Mouse (Mus musculus) right cerebral cortex, postnatal 10 days (tissue): ENCODE results near the gene Slc35f4.

Source experiments
- DNase-seq, 2 experiments: peaks; one replicate each; pipeline ENCODE4 v3.0.0; 2021; ENCODE audit warnings: low spot score in 2 of 2

Slc35f4 gene

GRCm38 (mm10) chr14:49348897-49349250 lies 177.0 kb downstream of the Slc35f4 start:
- peak in 1 of 2 experiments; percentile 51 for DNase-seq

GRCm38 (mm10) chr14:49348164-49348896 lies 177.5 kb downstream of the Slc35f4 start:
- DNase-seq: peak; percentile 25 to 46

DNA sequence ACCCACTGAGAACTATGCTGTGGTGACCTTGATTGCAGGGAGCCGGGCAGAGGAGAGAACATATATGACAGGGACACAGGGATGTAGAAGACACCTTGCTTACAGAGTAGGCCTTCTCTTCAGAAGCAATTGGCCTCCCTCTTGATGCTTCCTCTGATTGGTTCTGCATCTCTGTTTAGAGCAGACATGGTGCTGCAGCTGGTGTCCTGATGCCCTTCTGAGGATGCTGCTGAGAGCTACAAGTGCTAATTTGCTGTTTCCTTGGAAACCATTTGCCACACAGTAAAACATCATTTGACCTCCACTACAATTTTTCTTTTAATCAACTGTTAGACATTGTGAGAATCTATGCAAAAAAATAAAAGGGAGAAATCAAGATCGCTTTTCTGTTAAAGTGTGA lies 180.0 kb downstream of the Slc35f4 start:
- DNase-seq: no peak

- DNase-seq: no peak
Measured at GRCm38 (mm10) chr14:49337011-49337410, 188.8 kb downstream of the Slc35f4 start.

- DNase-seq: no peak
Measured at GRCm38 (mm10) chr14:49333841-49334240, 192.0 kb downstream of the Slc35f4 start.

DNA sequence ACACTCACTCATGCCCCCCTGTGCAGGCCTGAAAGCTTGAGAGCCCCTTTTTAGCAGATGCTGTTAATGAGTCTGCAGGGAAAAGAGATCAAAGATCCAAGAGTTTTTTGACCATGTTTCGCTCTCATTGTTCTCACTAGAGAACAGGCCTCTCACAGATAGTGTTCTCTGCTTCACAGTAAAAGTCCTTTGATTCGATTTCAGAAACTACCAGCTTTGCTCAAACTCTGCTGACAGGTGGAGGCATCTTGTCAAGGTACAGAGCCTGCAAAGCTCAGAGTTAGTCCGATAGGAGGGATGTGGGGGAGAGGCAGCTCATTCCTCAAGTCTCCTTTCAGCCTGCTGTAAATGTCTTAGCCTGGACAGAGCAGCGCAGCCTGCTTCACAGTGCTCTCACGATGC lies 209.4 kb downstream of the Slc35f4 start:
- no peak for DNase-seq

DNA sequence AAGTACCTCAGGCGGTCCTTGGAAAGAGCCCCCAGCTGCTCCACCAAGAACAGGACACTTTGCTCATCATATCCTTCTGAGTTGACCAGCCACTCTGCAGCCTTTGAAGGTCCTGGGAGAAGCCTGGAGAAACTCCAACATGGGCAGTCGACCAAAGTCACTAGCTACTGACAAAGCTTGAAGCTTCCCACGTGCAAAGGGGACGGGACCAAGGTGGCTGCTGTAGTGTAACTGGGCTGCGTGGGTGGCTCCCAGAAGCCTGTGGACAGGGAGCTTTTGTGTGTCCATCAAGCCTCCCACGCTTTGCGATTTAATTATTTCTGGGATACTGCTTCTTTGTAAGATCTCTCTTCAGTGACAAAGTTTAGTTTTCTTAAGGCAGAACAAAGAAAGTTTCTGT lies 211.9 kb downstream of the Slc35f4 start:
- DNase-seq: peak; percentile 36 to 42

GRCm38 (mm10) chr14:49313376-49313775 lies 212.5 kb downstream of the Slc35f4 start:
- no peak for DNase-seq

DNA sequence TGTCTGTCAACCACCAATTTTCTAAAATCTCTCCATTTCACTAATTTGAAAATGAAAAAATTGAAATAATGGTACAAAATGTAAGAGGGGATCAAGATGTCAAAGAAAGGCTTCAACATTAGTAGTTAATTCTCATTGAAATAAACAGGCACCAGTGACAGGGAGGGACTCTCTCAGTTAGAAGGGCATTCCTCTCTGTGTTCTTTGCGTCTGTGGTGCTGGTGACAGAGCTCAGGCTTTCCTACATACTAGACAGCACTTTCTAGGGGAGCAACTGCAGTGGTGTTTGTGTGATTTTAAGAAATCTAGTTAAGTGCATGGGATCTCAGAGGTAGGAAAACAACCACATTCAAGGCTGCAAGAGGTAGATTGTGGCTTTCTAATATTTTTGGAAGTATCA lies 214.3 kb downstream of the Slc35f4 start:
- DNase-seq: no peak

- DNase-seq: no peak
Measured at GRCm38 (mm10) chr14:49311091-49311492, 214.8 kb downstream of the Slc35f4 start.

DNA sequence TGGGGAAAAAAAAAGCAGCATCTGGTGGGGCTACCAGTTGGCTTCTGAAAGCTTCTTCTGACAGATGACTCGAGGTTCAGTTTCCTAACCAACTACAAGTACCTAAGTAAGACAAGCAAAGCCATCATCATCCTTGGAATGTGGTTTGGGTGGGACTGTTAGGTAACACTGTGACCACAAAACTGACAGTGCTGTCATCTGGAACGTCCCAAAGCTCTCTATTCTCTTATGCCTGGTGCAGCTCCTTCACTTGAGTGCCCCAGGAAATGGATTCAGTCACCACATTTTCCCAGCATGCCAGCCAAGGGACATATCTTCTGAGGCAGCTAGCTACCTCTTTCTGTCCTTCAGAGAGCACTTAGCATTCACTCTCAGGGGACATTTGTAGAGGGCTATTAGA lies 216.2 kb downstream of the Slc35f4 start:
- DNase-seq: no peak

DNA sequence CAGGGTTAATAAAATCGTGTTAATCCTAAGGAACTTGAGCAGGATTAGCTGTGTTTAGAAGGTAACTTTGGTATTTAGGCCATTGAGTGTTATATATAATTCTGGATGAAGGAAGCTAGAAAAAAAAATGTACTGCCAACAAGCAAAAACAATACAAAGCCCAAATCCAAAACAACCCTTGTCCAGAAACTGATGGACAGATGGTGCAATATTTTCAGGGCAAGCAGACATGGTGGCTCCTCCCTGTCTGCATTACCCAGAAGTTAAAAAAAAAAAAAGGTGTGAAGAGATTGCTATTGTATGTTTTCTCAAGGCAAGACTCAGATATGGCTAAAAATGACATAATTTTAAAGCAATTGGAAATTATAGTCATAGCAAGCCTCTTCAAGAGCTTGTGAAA lies 217.3 kb downstream of the Slc35f4 start:
- no peak for DNase-seq

DNA sequence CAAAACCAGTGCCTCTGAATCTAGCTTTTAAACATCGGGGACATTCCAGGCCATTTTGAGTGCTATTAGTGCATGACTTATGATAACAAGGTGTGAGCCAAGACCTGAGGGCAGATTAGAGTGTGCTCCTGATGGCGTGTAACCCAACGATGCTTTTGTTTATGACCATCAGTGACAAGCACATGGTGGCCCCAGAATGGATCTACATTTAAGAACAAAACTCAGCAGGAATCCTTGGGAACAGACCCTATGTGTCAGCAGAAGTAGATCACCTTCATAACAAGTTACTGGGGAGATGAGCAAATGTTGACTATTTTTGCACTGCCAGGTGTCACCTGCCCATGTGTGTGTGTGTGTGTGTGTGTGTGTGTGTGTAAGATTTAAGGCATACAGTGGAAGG lies 218.0 kb downstream of the Slc35f4 start:
- DNase-seq: no peak

- DNase-seq: no peak
Measured at GRCm38 (mm10) chr14:49305534-49306409, 220.1 kb downstream of the Slc35f4 start.

DNA sequence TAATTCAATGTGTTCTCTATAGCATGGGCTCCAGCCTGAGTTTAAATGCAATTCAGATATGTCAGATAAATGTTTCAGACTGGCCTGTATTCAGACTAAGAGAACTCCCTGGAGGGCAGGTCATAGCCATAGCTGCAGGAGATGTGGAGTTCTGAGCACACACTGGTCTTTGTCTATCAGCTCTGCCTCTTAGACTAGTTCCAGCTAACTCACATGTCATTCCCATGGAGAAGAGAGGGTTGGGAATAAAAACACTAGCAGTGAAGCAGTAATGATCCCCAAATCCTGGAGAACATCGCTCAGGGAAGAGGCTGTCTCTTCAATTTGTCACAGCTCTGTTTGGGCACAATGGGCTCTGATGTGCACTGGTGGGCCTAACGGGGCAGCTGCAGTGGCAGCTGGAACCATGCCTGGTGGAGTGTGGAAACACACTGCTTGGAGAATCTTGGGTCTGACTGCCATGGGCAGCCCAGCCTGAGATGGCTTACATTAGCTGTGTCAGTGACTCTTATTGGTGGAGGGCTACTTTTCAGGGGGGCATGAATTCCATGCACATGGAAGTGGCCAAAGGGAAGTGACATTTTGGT lies 223.5 kb downstream of the Slc35f4 start:
- peak in 1 of 2 experiments; percentile 33 for DNase-seq

DNA sequence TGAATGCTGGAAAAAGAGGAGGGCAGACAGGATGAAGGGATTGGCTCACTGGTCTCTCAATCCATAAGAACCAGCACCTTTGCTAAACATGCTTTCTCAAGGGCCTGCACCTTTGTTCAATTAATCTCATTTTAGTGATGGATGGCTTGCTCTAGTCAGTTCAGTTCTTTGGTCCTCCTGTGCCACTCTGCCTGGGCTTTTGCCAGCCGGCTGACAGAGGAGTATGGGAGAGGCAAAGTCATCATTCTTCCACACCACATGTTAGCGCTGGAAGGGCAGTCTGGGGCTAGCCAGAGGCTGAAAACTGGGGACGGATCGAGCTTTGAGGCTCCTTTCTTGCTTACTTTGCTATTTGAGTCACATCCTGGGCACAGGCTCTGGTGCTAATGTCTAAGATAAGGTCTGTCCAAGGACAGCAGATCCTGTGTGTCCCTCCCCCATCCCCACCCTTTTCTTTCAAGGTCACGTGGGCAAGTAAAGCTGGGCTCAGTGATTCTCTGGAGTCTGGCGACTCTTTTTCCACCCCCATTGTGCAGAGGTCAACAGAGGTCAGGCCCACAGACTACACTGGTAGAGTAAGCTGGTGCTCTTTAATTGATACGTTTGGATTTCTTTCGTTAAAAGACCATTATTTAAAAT lies 224.7 kb downstream of the Slc35f4 start:
- no peak for DNase-seq

DNA sequence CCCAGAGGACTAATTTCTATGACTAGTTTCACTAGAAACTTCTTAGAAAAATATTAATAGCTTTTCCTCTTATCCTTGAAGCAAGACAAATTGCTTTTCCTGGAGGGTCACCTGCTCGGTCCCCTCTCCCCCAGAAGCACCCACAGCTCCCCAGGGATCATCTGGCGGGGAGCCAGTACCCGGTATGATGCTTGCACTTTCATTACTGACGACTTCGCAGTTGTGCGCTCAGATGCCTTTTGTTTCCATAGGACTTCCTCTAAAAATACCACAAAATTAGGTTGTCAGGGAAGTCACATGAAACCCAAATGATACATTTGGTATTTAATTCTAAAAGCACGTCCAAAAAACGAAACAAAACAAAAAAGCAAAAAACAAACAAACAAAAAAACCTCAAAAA lies 225.5 kb downstream of the Slc35f4 start:
- no peak for DNase-seq

GRCm38 (mm10) chr14:49293802-49294449 lies 231.9 kb downstream of the Slc35f4 start:
- DNase-seq: no peak

DNA sequence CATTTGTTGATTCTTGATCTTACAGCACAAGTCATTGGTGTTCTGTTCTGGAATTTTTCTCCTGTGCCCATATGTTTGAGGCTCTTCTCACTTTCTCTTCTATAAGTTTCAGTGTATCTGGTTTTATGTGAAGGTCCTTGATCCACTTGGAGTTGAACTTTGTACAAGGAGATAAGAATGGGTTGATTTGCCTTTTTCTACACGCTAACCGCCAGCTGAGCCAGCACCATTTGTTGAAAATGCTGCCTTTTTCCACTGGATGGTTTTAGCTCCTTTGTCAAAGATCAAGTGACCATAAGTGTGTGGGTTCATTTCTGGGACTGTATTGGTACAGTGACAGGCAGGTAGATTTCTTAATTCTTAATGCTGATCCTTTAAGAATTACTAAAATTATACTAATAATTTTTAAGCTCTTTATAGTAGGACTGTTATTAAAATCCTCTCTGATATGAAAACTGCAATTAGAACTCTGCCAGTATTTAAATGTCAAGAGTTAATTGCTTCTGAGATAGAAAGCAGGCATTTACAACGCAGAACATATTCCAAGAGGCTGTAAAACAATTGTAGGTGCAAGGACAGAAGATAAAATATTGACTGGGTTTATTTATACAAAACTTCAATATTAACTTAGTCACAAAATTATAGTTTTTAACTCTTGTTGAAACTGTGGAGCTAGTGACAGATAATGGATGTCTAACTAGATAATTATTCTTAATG lies 235.7 kb downstream of the Slc35f4 start:
- no peak for DNase-seq

GRCm38 (mm10) chr14:49283784-49284655 lies 241.8 kb downstream of the Slc35f4 start:
- peak in 1 of 2 experiments; percentile 18 for DNase-seq
